Mouse (Mus musculus) kidney, embryonic 16.5 days (tissue): Measurements from ENCODE around the gene Gm17581. TPM values are rescaled to one million over a fixed set of nuclear protein-coding genes. Genes with fewer than 3 reads are reported as not detected.

Source experiments
- ATAC-seq: fragments of 200-750 bp; cut with Nextera tagmentation; 2 replicates; pipeline ENCODE4 v1.8.0; 2017; ENCODE audit warnings: moderate TSS enrichment; ENCODE audit not compliant: low FRiP score, low TSS enrichment
- H3K27ac ChIP-seq: fragments of 300-500 bp; sonication (generic); 2 replicates; pipeline ENCODE4 v1.5.1; 2014; ENCODE audit warnings: low read length
- H3K27me3 ChIP-seq: fragments of 300-500 bp; sonication (generic); 2 replicates; pipeline ENCODE4 v1.6.1; 2014; ENCODE audit warnings: low read length, control low read depth, mixed read lengths; ENCODE audit not compliant: insufficient read depth
- H3K36me3 ChIP-seq: fragments of 300-500 bp; sonication (generic); 2 replicates; pipeline ENCODE4 v1.6.1; 2014; ENCODE audit warnings: low read length, control low read depth, mixed read lengths; ENCODE audit not compliant: insufficient read depth
- H3K4me1 ChIP-seq: fragments of 300-500 bp; sonication (generic); 2 replicates; pipeline ENCODE4 v1.6.1; 2014; ENCODE audit warnings: low read length, control low read depth, mixed read lengths; ENCODE audit not compliant: insufficient read depth
- H3K4me2 ChIP-seq: fragments of 300-500 bp; sonication (generic); replicated peaks from 2 replicates; pipeline ENCODE4 v1.6.1; 2014; ENCODE audit warnings: low read depth, low read length
- H3K4me3 ChIP-seq: fragments of 300-500 bp; sonication (generic); 2 replicates; pipeline ENCODE4 v1.5.1; 2014; ENCODE audit warnings: mild to moderate bottlenecking, low read length
- H3K9ac ChIP-seq: fragments of 300-500 bp; sonication (generic); replicated peaks from 2 replicates; pipeline ENCODE4 v1.6.1; 2014; ENCODE audit warnings: low read length
- H3K9me3 ChIP-seq: fragments of 300-500 bp; sonication (generic); 2 replicates; pipeline ENCODE4 v1.6.1; 2016; ENCODE audit warnings: low read length, control low read depth
- WGBS: fragments of 180-500 bp; shearing (Covaris S2); extraction: QIAGEN DNeasy Blood & Tissue Kit; methylation state at CpG from one replicate; pipeline ENCODE4 v1.1.7; 2014; 5-methylcytosine and 5-hydroxymethylcytosine counted together
- polyA plus RNA-seq: library from polyadenylated mRNA; unstranded; fragments of >200 nt; fragmentation: Nextera tagmentation; extraction: Ambion mirVana; gene quantifications from 2 replicates; pipeline ENCODE4 v1.2.1, GENCODE M21; 2015

Gene Gm17581
- polyA plus RNA-seq, 1 experiment from 2014 or later = not detected

DNA sequence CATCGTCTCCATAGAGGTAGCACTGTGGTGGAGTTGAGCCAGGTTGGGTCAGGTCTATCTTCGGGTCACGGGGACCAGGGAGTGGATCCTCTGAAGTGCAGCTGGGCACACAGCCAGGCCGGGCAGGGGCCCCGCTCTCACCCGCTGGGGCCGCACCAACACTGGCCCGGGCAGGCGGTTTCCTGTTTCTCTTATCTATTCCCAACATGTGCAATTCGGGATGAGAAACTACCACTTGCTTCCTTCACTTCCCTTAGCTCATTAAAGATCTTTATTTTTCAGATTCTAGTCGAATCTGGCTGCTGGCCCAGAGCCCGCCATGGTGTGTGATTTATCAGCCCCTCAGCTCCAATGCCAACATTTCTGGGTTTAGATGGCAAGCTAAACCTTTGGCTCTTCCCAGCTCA, 7.3 kb upstream of the Gm17581 start:
- H3K9ac ChIP-seq = no peak overlapping the region
- ATAC-seq = peak; percentile 84
- peak overlapping the region; percentile 59 for H3K27ac ChIP-seq
- H3K4me1 ChIP-seq = peaks cover 3% of the 10 kb centered on the region; the same call in 1 of the 2 replicates
- H3K27me3 ChIP-seq = no peaks in the 10 kb centered on the region
- no peak overlapping the region for H3K4me2 ChIP-seq
- 54% methylated on average over 12 of the region's 12 CpGs for WGBS
- H3K36me3 ChIP-seq = no peaks in the 10 kb centered on the region
- H3K9me3 ChIP-seq = no peaks in the 10 kb centered on the region
- H3K4me3 ChIP-seq = no peak overlapping the region

DNA sequence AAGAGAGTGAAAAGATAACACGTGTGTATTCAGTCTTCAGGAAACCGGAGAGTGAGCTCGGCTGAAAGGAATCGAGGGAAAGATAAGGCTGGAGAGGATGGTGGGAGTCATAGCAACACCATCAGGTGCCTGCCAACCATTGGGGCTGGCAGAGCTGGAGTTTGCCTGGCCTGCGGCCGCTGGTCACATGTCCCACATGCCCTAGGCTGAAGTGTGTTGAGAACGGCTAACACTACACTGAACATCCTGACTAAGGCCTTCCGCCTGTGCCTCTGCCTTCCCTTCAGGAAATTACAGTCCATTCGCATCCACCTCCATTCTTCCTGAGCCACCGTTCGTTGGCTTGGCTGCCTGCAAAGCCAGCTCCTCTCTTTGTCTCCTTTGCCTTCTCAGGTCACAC, 6.5 kb upstream of the Gm17581 start:
- 80% methylated on average over 11 of the region's 11 CpGs for WGBS
- Histone ChIP-seq H3K9me3 (no peaks in the 10 kb centered on the region), H3K4me2 (no peak overlapping the region), H3K27me3 (no peaks in the 10 kb centered on the region), H3K4me3 (no peak overlapping the region), H3K4me1 (peaks cover 4% of the 10 kb centered on the region; the same call in 1 of the 2 replicates), H3K27ac (peak overlapping the region; percentile 58), H3K9ac (no peak overlapping the region), H3K36me3 (no peaks in the 10 kb centered on the region)
- no peak for ATAC-seq

DNA sequence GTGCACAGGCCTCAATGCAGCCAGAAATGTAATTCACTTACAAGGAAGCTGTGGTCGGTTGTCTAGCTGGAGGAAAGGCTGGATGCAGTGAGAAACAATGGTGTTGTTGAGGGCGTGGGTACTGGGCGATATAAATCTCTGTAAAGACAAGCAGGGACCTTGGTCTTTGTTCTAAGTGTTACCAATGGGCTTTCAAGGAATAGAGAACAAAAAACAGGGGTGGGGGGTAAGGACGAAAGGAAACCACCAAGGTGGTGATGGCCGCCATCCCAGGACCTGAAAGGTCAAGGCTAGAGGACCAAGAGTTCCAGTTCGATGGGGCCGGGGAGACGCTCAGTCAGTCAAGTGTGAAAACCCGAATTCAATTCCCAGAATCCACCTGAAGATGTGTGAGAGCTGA, 2.1 kb upstream of the Gm17581 start:
- Histone ChIP-seq H3K9ac (no peak overlapping the region), H3K9me3 (no peaks in the 10 kb centered on the region), H3K4me1 (peaks cover 4% of the 10 kb centered on the region; the same call in 1 of the 2 replicates), H3K4me3 (no peak overlapping the region), H3K27ac (no peak overlapping the region), H3K27me3 (no peaks in the 10 kb centered on the region), H3K36me3 (no peaks in the 10 kb centered on the region), H3K4me2 (no peak overlapping the region)
- ATAC-seq = no peak
- 49% methylated on average over 9 of the region's 9 CpGs for WGBS

DNA sequence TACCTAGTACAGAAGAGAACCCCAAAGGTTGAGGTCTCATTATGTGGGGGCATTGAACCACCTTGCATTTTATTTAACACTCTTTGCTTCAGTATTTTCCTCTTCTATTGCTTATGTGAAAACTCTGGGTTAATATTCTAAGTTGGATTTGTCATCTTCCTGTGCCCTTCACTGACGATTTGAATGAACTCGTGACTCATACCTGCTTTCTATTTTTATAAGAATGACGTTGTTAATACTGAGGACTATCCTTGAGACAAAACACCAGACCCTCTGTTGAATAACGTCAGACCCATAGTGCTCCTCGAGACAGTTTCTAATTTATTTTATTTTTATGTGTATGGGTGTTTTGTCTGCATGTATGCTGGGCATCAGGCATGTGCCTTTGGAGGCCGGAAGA, 1.3 kb upstream of the Gm17581 start:
- no peaks in the 10 kb centered on the region for H3K27me3 ChIP-seq
- H3K27ac ChIP-seq = peak overlapping the region; percentile 26; the same call in 1 of the 2 replicates
- H3K4me3 ChIP-seq = no peak overlapping the region
- ATAC-seq = no peak
- H3K4me1 ChIP-seq = peaks cover 4% of the 10 kb centered on the region; the same call in 1 of the 2 replicates
- no peak overlapping the region for H3K4me2 ChIP-seq
- no peak overlapping the region for H3K9ac ChIP-seq
- H3K36me3 ChIP-seq = no peaks in the 10 kb centered on the region
- WGBS = 73% methylated on average over 6 of the region's 6 CpGs
- H3K9me3 ChIP-seq = no peaks in the 10 kb centered on the region

DNA sequence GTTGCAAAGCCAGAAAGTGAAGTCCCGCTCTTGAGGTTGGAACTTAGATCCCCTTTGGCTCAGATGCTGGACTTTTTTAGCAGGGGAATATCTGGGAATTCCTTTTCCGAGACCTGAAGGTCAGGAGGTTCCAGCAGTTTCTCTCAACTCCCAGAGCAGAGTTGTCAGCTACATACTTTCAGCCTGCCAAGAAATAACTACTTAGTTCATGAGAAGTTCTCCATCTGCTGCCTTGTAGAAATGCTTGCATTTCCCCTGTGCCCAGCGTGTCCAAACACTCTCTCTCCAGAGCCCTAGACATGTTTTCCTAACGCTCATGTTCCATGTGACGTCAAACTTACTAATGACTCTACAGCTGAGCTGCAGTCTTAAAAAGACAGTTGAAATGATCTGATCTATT, 586 bp downstream of the Gm17581 start:
- Histone ChIP-seq H3K9ac (no peak overlapping the region), H3K27me3 (no peaks in the 10 kb centered on the region), H3K4me1 (peaks cover 4% of the 10 kb centered on the region; the same call in 1 of the 2 replicates), H3K4me3 (no peak overlapping the region), H3K4me2 (no peak overlapping the region), H3K9me3 (no peaks in the 10 kb centered on the region), H3K36me3 (no peaks in the 10 kb centered on the region), H3K27ac (no peak overlapping the region)
- WGBS = 57% methylated on average over 5 of the region's 5 CpGs
- ATAC-seq = no peak

DNA sequence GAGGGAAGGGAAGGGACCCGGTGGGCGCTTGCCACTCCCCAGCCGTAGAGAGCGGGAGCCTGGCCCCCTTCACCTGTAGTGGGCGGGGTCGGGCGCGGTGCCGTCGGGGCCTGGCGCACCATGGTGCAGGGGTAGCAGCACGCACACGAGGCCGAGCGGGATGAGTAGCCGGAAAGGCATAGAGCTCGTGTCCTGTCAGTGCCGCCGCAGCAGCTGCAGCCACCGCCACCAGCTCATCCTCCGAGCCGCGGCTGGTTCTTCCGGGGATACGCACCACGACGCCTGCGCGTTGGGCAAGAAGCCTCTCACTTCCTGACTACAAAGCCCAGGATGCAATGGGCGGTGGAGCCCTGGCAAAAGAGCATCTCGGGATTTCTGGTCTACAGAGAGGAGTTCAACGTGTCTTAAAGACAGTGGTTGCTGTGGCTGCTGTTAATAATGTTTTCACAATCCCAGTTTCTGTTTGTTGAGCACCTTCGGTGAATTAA, 6.5 kb downstream of the Gm17581 start, which contains the start of gene Edem2:
Gene Edem2, minus strand, starts transcription at position 318 of the 488 bp plus-strand sequence.
- peak; percentile 94 for ATAC-seq
- Histone ChIP-seq H3K27me3 (no peaks in the 10 kb centered on the region), H3K36me3 (no peaks in the 10 kb centered on the region), H3K27ac (no peak within 1 kb of the TSS), H3K4me2 (peak within 1 kb of the TSS; percentile 94), H3K9ac (peak within 1 kb of the TSS; percentile 73), H3K4me1 (peaks cover 8% of the 10 kb centered on the region), H3K4me3 (peak within 1 kb of the TSS; percentile 72), H3K9me3 (no peaks in the 10 kb centered on the region)
- under 1% methylated on average over 33 of the region's 33 CpGs for WGBS

DNA sequence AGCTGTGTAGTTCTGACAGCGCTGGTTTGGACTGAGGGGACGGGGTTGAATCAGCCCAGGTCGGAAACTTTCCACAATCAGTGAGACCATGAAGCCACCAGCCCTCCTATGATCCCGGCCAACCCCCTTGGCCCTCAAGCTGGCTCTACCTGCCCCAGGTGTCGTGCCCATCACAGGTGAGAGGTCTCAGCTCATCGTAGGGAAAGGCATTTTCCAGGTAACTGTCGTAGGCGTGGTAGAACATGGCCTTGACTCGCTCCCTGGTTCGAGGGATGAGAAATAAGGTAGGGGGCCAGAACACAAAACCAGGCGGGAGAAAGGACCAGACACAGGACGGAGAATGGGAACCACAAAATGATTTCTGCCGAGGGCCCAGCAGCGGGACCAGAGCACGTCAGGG, 6.9 kb downstream of the Gm17581 start:
- H3K27me3 ChIP-seq = no peaks in the 10 kb centered on the region
- no peaks in the 10 kb centered on the region for H3K9me3 ChIP-seq
- no peaks in the 10 kb centered on the region for H3K36me3 ChIP-seq
- ATAC-seq = no peak; the same call in 1 of the 2 replicates
- H3K4me2 ChIP-seq = peak overlapping the region; percentile 94
- H3K9ac ChIP-seq = peak overlapping the region; percentile 73
- peaks cover 8% of the 10 kb centered on the region for H3K4me1 ChIP-seq
- H3K27ac ChIP-seq = no peak overlapping the region
- H3K4me3 ChIP-seq = peak overlapping the region; percentile 72
- 4% methylated on average over 15 of the region's 15 CpGs for WGBS

DNA sequence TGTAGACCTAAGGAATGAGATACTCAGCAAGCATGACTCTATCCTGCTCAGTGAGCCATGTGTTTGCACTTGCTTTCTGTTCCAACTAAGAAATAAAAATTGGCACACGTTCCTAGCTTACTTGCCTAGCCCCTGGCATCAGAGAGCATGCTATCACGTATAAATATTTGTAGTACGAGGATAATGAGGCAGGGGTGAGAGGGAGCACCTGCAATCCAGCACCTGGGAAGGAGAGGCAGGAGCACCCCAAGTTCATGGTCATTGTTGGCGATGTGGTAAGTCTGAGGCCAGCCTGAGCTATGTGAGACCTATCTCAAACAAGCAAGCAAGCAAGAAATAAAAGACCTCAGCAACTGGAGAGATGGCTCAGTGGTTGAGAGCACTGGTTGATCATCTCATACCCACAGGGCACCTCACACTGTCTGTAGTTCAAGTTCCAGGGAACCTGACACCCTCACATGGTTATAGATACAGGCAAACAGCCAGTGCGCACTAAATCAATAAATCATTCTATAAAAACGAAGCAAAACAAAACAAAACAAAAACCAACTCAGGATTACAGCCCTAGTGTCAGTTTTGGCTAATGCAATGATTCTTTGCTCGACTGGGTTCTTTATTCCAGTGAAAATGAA, 7.8 kb downstream of the Gm17581 start:
- Histone ChIP-seq H3K9me3 (no peaks in the 10 kb centered on the region), H3K4me3 (no peak overlapping the region), H3K36me3 (no peaks in the 10 kb centered on the region), H3K4me2 (no peak overlapping the region; the same call in 1 of the 2 replicates), H3K4me1 (peaks cover 8% of the 10 kb centered on the region), H3K27ac (no peak overlapping the region), H3K27me3 (no peaks in the 10 kb centered on the region), H3K9ac (0 out of 2 replicates have a peak overlapping the region, but pooled peaks have one; percentile 17)
- 50% methylated on average over 7 of the region's 7 CpGs for WGBS
- ATAC-seq = no peak

DNA sequence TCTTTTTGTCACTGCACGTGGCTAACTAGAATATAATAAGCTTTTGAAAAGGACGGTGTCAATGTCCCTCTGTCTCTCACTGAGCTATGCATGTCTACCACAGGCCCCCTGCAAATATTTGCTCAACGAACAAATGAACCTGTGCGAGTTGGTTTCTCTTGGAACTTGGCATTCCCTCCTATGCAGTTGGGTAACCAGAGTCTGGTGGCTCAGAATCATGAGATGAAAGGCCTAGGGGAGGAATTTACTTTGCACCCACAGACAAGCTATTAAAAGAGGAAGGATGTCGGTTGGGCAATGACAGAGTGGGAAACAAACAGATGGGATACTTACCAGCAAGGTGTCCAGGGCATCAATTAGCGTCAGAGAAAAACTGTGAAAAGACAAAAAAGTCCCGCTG, 9.4 kb downstream of the Gm17581 start:
- Histone ChIP-seq H3K9me3 (no peaks in the 10 kb centered on the region), H3K4me3 (no peak overlapping the region), H3K4me2 (no peak overlapping the region), H3K36me3 (no peaks in the 10 kb centered on the region), H3K27me3 (no peaks in the 10 kb centered on the region), H3K9ac (no peak overlapping the region), H3K27ac (no peak overlapping the region), H3K4me1 (peaks cover 8% of the 10 kb centered on the region)
- no peak for ATAC-seq
- 90% methylated on average over 7 of the region's 7 CpGs for WGBS

DNA sequence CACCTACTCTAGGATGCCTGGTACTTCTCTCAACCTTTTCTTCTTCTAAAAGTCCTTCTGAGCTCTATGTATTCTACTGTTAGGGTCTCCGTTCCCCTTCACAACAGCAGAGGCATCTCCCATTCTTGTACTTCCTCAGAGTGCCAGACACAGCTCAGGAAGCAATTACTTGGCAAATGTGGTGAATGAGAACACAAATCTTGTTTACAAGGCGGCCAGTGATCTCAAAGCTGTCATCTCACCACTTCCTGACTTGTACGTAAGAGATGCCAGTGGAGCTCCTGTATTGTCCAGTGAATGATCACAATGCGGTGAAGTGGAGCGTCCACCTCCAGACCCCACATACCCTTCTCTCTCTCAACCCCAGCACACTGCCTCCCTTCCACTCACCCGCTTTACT, 11.1 kb downstream of the Gm17581 start:
- 79% methylated on average over 6 of the region's 6 CpGs for WGBS
- Histone ChIP-seq H3K4me2 (no peak overlapping the region), H3K27me3 (no peaks in the 10 kb centered on the region), H3K4me1 (peaks cover 8% of the 10 kb centered on the region), H3K27ac (no peak overlapping the region), H3K9me3 (no peaks in the 10 kb centered on the region), H3K9ac (no peak overlapping the region), H3K36me3 (no peaks in the 10 kb centered on the region), H3K4me3 (no peak overlapping the region)
- ATAC-seq = no peak
